Mouse (Mus musculus): ENCODE data around the gene E130308A19Rik.

The E130308A19Rik gene

DNA sequence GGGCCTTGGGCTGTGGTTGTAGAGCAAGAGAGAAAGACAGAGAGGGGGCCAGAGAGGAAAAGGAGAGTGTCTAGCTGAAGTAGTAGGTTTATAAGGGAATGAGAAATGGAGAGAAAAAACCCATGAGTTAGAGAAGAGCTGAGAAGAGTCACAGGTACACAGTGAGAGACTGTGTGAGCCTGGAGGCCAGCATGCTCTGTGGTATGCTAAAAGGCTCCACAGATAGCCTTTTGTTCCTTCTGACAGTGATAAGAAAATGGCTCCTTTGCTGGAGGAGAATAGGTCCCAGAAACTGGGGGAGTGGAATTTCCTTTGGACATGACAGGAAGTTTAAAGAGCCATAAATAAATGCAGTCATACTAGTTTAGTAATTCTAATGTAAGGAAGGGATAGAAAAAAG is 13.2 kb downstream of the E130308A19Rik start:
- no peak for DNase-seq (ENCODE audit: extremely low spot score)

- no peak for DNase-seq (ENCODE audit: extremely low spot score)
These were observed 14.7 kb downstream of the E130308A19Rik start for GRCm38 (mm10) chr4:59640720-59641119.

- DNase-seq (ENCODE audit: extremely low spot score), result no peak
These were observed 16.0 kb downstream of the E130308A19Rik start for GRCm38 (mm10) chr4:59642039-59642438.

DNA sequence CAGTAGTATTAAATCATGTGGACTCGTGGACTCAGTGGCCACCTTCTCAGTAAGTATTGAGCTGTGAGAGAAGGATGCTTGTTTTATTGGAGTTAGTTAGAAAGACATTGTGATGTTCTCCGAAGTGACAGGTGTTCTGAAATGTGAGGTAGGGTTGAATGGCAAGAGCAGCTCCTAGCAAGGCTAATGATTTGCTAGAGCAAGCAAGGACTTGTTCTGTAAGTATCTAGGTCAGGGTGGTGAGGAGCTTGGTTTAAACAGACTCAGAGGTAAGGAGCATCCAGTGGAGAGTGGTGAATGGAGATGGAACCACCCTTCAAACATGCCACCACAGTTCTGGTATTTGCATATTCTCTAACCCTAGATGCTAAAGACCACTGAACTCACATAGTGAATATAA is 16.6 kb downstream of the E130308A19Rik start:
- DNase-seq (ENCODE audit: extremely low spot score), result no peak

DNA sequence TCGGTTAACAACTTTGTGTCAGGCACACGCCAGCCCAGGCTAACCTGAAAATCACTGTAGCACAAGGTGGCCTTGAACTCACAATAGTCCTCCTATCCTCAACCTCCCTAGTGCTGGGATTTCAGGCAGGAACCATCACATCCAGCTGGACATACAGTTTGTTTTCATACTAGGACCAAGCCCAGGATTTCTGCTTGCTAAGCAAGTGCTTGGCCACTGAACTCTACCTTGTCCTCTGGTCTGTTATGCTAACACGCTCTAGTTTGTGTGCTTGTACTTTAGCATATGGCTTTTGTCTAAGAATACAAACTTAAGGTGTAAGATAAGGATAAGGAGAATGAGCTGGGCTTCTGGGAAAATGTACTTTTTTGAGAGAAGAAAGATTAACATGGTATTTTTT is 18.4 kb downstream of the E130308A19Rik start:
- no peak for DNase-seq (ENCODE audit: extremely low spot score)

DNA sequence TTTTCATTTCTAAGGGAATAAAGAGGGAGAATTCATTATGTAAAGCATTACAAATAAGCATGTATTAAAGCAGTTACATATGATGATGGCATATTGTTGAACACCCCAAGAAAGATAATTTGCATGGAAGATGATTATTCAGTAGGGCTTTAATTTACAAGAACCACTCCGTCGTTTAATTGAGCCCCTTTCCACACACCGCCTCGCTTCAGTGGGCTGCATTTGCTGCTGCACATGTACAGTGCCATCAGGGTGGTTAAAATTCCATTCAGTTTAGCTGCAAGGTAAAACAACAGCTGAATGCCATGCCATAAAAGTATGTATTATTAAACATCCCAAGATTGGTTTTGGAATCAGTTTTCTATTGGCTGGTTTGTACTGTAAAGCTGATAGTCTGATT is 19.0 kb downstream of the E130308A19Rik start:
- DNase-seq (ENCODE audit: extremely low spot score), result no peak

DNA sequence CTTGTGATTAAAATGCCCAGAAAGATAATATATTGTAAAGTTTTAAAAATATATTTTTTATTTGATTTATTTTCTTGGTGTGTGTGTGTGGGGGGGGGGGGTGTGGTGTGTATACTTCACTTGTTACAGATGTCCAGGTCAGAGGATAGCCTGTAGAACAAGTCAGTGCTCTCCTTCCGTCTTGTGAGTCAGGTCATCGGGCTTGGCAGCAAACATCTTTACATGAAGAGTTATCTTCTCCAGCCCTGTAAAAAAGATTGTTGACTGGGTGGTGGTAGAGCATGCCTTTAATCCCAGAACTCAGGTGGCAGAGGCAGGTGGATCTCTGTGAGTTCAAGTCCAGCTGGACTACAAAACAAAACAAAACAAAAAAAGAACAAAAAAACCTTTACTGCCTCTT is 19.6 kb downstream of the E130308A19Rik start:
- DNase-seq (ENCODE audit: extremely low spot score), result no peak

DNA sequence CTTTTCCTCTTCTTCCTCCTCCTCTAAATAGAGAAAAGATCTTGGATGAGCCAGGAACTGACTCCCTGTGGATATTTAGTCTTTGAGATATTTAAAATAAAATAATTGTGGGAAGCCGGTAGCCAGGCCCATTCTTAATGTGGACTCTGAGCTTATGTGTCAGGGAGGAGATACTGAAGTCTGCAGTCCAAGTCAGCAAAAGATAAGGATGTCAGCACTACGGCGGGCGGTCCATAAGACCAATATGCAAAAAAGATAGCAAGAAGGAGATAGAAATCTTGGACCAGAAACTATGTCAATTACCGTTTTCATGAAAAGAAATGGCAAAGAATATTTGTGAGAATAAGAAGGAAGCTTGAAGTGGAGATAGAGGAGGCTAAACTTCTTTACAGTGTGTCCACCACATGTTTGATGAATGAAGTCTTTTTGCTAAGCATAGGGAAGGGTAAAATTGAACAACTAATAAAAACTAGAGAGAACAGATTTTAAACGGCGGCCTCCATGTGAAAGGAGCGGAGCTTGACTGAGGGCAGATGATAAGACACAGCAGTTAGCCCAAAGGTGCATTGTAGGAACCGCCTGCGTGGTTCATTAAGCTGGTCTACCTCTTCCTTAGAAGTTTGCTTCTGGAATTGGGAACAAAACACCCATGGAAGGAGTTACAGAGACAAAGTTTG is 20.1 kb downstream of the E130308A19Rik start:
- DNase-seq (ENCODE audit: extremely low spot score), result no peak

DNA sequence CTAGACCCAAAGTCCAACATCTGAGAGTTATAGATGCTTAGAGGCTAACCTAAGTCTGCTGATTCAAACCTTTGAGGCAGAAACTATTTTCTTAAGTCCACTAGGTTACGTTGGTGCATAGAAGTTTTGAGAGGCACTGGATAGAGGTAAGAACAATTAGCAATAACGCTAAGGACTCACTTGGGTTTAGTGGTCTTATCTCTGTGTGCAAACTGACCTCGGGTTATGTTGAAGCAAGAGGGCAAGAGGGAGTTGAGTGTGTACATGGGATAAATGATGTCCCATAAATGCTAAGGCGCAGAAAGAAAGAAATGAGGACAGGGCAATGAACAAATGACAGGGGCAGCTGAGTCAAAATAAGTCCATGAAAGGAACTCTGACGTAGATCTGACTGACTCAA is 23.1 kb downstream of the E130308A19Rik start:
- DNase-seq (ENCODE audit: extremely low spot score), result no peak

GRCm38 (mm10) chr4:59652166-59652681 is 26.2 kb downstream of the E130308A19Rik start:
- no peak for DNase-seq (ENCODE audit: extremely low spot score)

GRCm38 (mm10) chr4:59656061-59656642 is 30.1 kb downstream of the E130308A19Rik start:
- no peak for DNase-seq (ENCODE audit: extremely low spot score)

DNA sequence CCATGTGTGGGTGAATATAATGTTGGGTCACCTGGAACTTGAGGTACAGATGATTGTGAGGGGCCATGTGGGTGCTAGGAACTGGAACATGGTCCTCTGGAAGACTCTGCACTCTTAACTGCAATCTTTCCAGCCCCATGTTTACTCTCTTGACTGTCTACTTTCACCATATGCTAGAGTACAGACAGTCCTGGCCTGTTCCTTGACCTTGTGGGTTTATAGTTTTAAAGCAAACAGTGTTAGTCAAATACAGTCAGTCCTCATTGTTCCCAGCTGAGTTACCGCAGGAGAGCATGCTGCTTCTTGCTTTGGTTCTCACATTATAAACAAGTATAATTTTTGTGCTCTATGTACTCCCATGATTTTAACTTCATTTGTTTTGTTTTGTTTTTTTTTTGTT is 36.2 kb downstream of the E130308A19Rik start:
- no peak for DNase-seq (ENCODE audit: extremely low spot score)

DNA sequence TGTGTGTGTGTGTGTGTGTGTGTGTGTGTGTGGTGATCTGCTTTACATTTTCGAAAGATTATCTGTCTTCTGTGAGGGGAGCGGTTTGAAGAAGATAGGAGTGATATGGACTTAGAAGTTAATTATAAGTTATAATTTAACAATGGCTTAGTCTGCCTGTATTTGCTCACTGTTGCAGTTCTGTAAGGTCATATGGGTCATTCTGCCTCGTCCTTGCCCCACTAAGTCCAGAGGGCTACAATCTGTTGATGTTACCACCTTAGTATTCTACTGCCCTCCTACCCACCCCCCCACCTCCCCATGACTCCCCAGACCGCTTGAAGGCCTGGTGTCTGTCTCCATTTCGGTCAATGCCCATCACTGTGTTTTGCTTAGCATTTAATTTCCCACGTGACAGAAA is 37.4 kb downstream of the E130308A19Rik start:
- DNase-seq (ENCODE audit: extremely low spot score), result no peak

- no peak for DNase-seq (ENCODE audit: extremely low spot score)
These were observed 40.7 kb downstream of the E130308A19Rik start for GRCm38 (mm10) chr4:59666550-59667317.

DNA sequence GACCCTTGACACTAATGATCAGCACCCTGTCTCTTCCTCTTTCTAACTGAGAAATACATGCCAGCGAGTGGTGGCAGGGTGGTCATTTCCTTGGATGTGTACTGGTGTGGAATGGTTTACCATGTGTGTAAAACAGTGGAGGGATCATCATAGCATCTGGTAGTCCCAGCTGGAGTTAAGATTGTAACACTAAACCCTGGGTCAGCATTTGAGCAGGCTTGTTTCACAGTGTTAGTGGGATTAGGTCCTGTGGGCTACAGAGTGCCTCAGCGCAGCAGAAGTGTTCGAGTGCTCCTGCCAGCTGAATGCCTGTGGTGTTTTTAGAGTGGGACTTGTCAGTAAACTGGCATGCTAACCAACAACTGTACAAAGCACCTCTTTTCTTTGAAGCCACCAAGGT is 42.0 kb downstream of the E130308A19Rik start:
- DNase-seq (ENCODE audit: extremely low spot score), result peak; percentile 15

DNA sequence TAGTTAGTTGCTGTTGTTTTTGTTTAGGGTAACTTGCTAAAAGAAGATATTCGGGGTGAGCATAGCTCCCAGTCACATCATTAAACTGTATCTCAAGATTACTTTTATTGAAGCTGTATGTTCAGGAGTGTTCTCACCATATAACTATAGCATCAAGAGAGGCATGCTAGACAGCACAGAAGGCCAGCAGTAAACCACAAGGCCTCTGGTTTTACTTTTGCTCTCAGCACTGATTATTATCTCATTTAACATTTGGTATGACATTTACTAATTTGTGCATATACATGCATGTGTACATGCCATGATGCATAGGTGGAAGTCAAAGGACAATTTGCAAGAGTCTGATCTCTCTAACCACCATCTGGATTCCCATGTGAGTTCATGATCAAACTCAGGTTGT is 43.1 kb downstream of the E130308A19Rik start:
- DNase-seq (ENCODE audit: extremely low spot score), result no peak

DNA sequence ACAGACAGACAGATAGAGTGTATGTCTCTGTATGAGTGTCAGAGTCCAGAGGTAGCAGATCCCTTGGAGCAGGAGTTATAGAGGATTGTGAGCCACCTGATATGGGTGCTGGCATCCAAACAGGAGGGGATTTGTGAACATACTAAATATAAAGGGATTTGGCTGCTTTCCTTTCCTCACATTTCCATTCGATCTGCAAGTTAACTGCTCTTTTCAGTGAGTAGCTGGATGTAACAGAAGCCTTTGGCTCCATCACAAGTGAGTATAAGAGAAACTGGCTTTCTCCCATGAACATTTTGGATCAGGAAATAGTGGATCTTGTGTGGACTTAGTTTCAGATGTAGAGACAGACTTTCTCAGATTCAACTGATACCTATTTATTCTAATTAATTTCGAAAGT is 44.0 kb downstream of the E130308A19Rik start:
- DNase-seq (ENCODE audit: extremely low spot score), result no peak

GRCm38 (mm10) chr4:59673423-59674117 is 47.6 kb downstream of the E130308A19Rik start:
- DNase-seq (ENCODE audit: extremely low spot score), result no peak

DNA sequence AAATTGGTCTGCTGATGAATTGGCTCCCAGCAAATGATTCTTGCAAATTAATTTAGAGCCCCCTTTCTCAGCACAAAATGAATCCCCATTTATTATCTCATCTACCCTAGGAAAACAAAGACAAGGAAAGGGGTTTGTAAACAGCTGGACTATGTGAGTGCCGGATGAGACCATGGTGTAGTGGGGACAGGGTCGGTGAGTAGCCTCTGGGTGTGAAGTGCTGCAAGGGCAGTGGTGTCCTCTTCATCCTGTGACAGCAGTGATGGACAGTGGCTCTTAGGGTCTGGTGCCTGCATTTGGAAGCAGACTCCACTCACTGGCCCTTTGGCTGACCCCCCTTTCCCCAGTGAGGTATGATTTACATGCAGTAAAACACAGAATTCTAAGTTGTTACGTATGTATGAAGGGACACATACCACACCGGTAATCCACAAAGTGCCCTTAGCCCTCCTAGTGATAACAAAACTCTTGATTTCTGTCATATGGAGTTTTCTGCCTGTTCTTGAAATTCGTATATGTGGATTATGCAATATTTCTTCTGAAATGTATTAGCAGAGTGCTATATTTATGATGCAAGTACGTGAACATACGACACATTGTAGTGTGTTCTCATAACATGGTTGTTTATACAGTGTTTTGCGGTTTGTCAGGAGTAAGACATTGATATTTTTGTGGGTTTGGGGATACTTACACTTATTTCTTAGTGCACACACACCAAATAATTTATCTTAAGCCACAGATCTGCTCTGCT is 49.1 kb downstream of the E130308A19Rik start:
- DNase-seq (ENCODE audit: extremely low spot score), result no peak

DNA sequence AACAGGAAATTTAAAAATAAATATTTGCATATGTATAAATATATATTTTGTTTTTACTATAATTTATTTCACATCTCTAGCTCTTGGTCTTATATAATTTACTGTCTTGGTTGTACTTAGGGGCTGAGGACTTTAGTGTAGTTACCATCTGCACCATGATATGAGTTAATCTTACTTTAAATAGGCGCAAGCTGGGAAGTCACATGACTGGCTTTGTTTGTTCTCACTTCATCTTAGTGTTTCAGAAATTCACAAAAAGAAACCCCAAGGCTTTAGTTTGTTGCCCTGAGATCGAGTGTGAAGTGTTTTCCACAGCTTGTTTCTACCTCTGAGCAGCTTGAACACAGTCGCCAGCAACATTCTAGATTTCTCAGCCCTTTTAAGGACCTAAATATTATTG is 49.7 kb downstream of the E130308A19Rik start:
- no peak for DNase-seq (ENCODE audit: extremely low spot score)

GRCm38 (mm10) chr4:59681383-59681782 is 55.4 kb downstream of the E130308A19Rik start:
- DNase-seq (ENCODE audit: extremely low spot score), result no peak

Measured in embryo, embryonic 9.5 days (tissue).